Comparison of ENCODE assay signal across 13 mouse cellular contexts in the genomic region with DNA sequence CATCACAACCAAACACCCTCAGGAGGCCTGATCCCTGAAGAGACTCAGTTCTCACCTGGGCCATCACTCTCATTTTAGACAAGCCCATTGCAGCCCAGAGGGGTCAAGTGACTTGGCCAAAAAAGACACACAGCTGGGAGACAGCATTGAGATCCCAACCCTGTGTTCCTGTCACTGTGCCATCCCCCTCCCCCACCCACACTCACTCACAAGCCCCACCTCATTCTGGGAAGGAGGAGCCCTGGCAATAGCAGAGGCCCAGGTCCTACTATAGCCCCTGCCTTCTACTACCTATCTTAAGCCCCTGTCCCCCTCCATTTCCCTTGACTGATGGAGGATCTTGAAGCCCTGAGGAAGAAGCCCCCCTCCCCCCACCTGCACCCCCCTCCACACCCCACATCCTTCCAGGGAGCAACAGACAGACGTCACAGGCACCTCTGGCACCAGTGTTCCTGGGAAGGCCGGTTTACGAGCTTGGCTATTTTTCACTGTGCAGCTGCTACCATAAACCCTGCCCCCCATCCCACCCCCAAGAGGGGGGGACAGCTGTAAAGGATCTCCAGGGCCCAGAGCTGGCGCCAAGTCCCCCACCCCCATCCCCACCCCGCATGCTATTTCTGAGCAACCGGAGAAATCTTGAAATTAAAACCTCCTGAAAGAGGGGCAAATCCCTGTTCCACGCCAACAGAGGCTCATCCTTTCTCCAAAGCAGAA. TPM values are rescaled to one million over a fixed set of nuclear protein-coding genes. Genes with fewer than 3 reads are reported as not detected.
DNase-seq lines count a peak whose midpoint lies in the region; ATAC-seq and TF ChIP-seq lines count a peak whose summit lies in the region.
"Had no signal": no experiment of that assay in that cellular context is flagged by ENCODE, and none has a peak within 500 bp of the region (broad histone marks: within the 10 kb centered on the region; RNA-seq: fewer than 3 reads in every experiment).

No protein-coding gene starts in this region.

- no peak overlapping the region for H3K9ac ChIP-seq in lung, embryonic 15.5 days
- H3K9ac ChIP-seq in stomach, embryonic 15.5 days: no peak overlapping the region

- no peaks in the 10 kb centered on the region for H3K9me3 ChIP-seq in lung, embryonic 15.5 days
- no peaks in the 10 kb centered on the region for H3K9me3 ChIP-seq in stomach, embryonic 15.5 days

- H3K27me3 ChIP-seq in lung, embryonic 15.5 days: no peaks in the 10 kb centered on the region; the same call in 1 of the 2 replicates
- no peaks in the 10 kb centered on the region for H3K27me3 ChIP-seq in stomach, embryonic 15.5 days (replicated peaks)

- no peak for TF ChIP-seq CTCF in lung, adult 2 months (IDR thresholded peaks at IDR 0.05; ENCODE audit: insufficient read depth, low read length)

- peak; percentile 86 for ATAC-seq in lung, embryonic 15.5 days (ENCODE audit: borderline replicate concordance, extremely low read depth, low FRiP score, low TSS enrichment)
- peak; percentile 45 for ATAC-seq in stomach, embryonic 15.5 days (ENCODE audit: insufficient read depth, low FRiP score, low read depth)
- ATAC-seq: forebrain, embryonic 16.5 days; Patski had no signal

- H3K4me3 ChIP-seq in lung, embryonic 15.5 days: no peak overlapping the region
- H3K4me3 ChIP-seq in lung, adult 2 months (replicated peaks; ENCODE audit: extremely low read depth, low read depth, low read length): no peak overlapping the region
- H3K4me3 ChIP-seq in stomach, embryonic 15.5 days (replicated peaks): no peak overlapping the region
- H3K4me3 ChIP-seq: layer of hippocampus, adult 2 months had no signal

- DNase-seq in adrenal gland, postnatal 14 days: peak; percentile 33
- DNase-seq in adrenal gland, postnatal 10 days: no peak
- no peak for DNase-seq in lung, adult 2 months
- DNase-seq in kidney, postnatal 4 days: peak; percentile 80 to 86
- no peak for DNase-seq in adrenal gland, postnatal 25 days
- DNase-seq in spleen, postnatal 10 days (ENCODE audit: low spot score in 2 of 2): no peak
- DNase-seq: thymus, postnatal 14 days had no signal

- no peaks in the 10 kb centered on the region for H3K36me3 ChIP-seq in lung, embryonic 15.5 days
- H3K36me3 ChIP-seq in stomach, embryonic 15.5 days: no peaks in the 10 kb centered on the region

- no peak overlapping the region for H3K4me2 ChIP-seq in lung, embryonic 15.5 days
- H3K4me2 ChIP-seq in stomach, embryonic 15.5 days: peak overlapping the region; percentile 10; the same call in 1 of the 2 replicates

- no peak for TF ChIP-seq POLR2A in lung, adult 2 months (IDR thresholded peaks at IDR 0.05; ENCODE audit: borderline replicate concordance, extremely low read depth, low read depth, low read length)

- H3K27ac ChIP-seq in lung, embryonic 15.5 days: peak overlapping the region; percentile 84
- H3K27ac ChIP-seq in stomach, embryonic 15.5 days: peak overlapping the region; percentile 77
- H3K27ac ChIP-seq: layer of hippocampus, adult 2 months; macrophage had no signal

- H3K4me1 ChIP-seq in lung, embryonic 15.5 days: peaks cover 55% of the 10 kb centered on the region
- H3K4me1 ChIP-seq in lung, adult 2 months (ENCODE audit: control insufficient read depth, insufficient read depth, low read length): peaks cover 2% of the 10 kb centered on the region; the same call in 1 of the 2 replicates
- H3K4me1 ChIP-seq in stomach, embryonic 15.5 days: peaks cover 25% of the 10 kb centered on the region

- 26% methylated on average over 7 of the region's 7 CpGs for WGBS in lung, embryonic 15.5 days
- WGBS in lung, adult 2 months: 46% methylated on average over 7 of the region's 7 CpGs
- WGBS in stomach, embryonic 15.5 days: 40% methylated on average over 7 of the region's 7 CpGs

RNA-seq across cellular contexts. Expression of a gene that starts 11.1 kb away (rescaled TPM):
- total RNA-seq in adrenal gland, postnatal 14 days (2021): 9.6 and 10.9 TPM in 2 replicates
- 10 to 100 TPM; 14.0 to 18.0 TPM for total RNA-seq in adrenal gland, postnatal 10 days (2021)
- 47.0 and 48.1 TPM in 2 replicates for polyA plus RNA-seq in lung, embryonic 15.5 days (2015; fragmentation: Nextera tagmentation; extraction: Ambion mirVana)
- 59.9 and 72.5 TPM in 2 replicates for polyA plus RNA-seq in lung, adult 2 months (2012; rRNA removed)
- polyA plus RNA-seq in stomach, embryonic 15.5 days (2015; fragmentation: Nextera tagmentation; extraction: Ambion mirVana): 60.6 and 64.4 TPM in 2 replicates
- total RNA-seq in adrenal gland, postnatal 25 days (2021): 5.4 and 7.7 TPM in 2 replicates
- polyA plus RNA-seq: macrophage, Patski had no signal

RNA-seq across cellular contexts. Expression of a gene that starts 16.7 kb away (rescaled TPM):
- total RNA-seq in adrenal gland, postnatal 14 days (2021): 429 and 451 TPM in 2 replicates
- 100 to 1,000 TPM; 344 to 362 TPM for total RNA-seq in adrenal gland, postnatal 10 days (2021)
- 108 and 111 TPM in 2 replicates for polyA plus RNA-seq in lung, embryonic 15.5 days (2015; fragmentation: Nextera tagmentation; extraction: Ambion mirVana)
- polyA plus RNA-seq in lung, adult 2 months (2012; rRNA removed): 115 and 118 TPM in 2 replicates
- 111 and 112 TPM in 2 replicates for polyA plus RNA-seq in stomach, embryonic 15.5 days (2015; fragmentation: Nextera tagmentation; extraction: Ambion mirVana)
- total RNA-seq in adrenal gland, postnatal 25 days (2021): 708 and 898 TPM in 2 replicates

RNA-seq across cellular contexts. Expression of a gene that starts 16.9 kb away (rescaled TPM):
- total RNA-seq in adrenal gland, postnatal 14 days (2021): 33.8 and 38.4 TPM in 2 replicates
- 10 to 100 TPM; 26.3 to 31.3 TPM for total RNA-seq in adrenal gland, postnatal 10 days (2021)
- polyA plus RNA-seq in lung, embryonic 15.5 days (2015; fragmentation: Nextera tagmentation; extraction: Ambion mirVana): 55.4 and 58.8 TPM in 2 replicates
- 20.2 and 24.2 TPM in 2 replicates for polyA plus RNA-seq in lung, adult 2 months (2012; rRNA removed)
- 43.5 and 45.8 TPM in 2 replicates for polyA plus RNA-seq in stomach, embryonic 15.5 days (2015; fragmentation: Nextera tagmentation; extraction: Ambion mirVana)
- total RNA-seq in adrenal gland, postnatal 25 days (2021): 45.0 and 50.7 TPM in 2 replicates

RNA-seq across cellular contexts. Expression of a gene that starts 43.2 kb away (rescaled TPM):
- 4.1 and 16.3 TPM in 2 replicates for total RNA-seq in adrenal gland, postnatal 14 days (2021)
- total RNA-seq in adrenal gland, postnatal 10 days (2021): 1 to 10 TPM; 6.6 to 6.9 TPM
- 4.6 and 8.2 TPM in 2 replicates for polyA plus RNA-seq in lung, embryonic 15.5 days (2015; fragmentation: Nextera tagmentation; extraction: Ambion mirVana)
- 96.6 and 100 TPM in 2 replicates for polyA plus RNA-seq in lung, adult 2 months (2012; rRNA removed)
- 5.8 and 7.5 TPM in 2 replicates for polyA plus RNA-seq in stomach, embryonic 15.5 days (2015; fragmentation: Nextera tagmentation; extraction: Ambion mirVana)
- 1.5 and 3.3 TPM in 2 replicates for total RNA-seq in adrenal gland, postnatal 25 days (2021)

RNA-seq across cellular contexts. Expression of a gene that starts 53.6 kb away (rescaled TPM):
- total RNA-seq in adrenal gland, postnatal 14 days (2021): 8.2 and 10.4 TPM in 2 replicates
- total RNA-seq in adrenal gland, postnatal 10 days (2021): 1 to 10 TPM; 7.3 to 7.7 TPM
- 5.4 and 6.6 TPM in 2 replicates for polyA plus RNA-seq in lung, embryonic 15.5 days (2015; fragmentation: Nextera tagmentation; extraction: Ambion mirVana)
- 10.6 and 10.7 TPM in 2 replicates for polyA plus RNA-seq in lung, adult 2 months (2012; rRNA removed)
- 7.1 and 7.6 TPM in 2 replicates for polyA plus RNA-seq in stomach, embryonic 15.5 days (2015; fragmentation: Nextera tagmentation; extraction: Ambion mirVana)
- total RNA-seq in adrenal gland, postnatal 25 days (2021): 10.9 and 16.0 TPM in 2 replicates

Comparison
In these comparisons a context has a peak if more than half of its experiments do, and no peak if none do; other contexts are left out.
1. DNase-seq: peak in adrenal gland, postnatal 14 days (single experiment) and kidney, postnatal 4 days (2 of 2); none in adrenal gland, postnatal 10 days (single experiment), lung, adult 2 months (single experiment), adrenal gland, postnatal 25 days (single experiment) and spleen, postnatal 10 days (0 of 2).